Mouse (Mus musculus) retina, adult 2 months (tissue): ENCODE measurements around the gene Ift52.

ENCODE experiments used
- DNase-seq: peaks from one replicate; pipeline ENCODE4 v3.0.0-alpha.2; 2012; ENCODE audit warnings: low read depth, low spot score

Ift52 gene

GRCm38 (mm10) chr2:163074006-163074405 is 56.9 kb downstream of the Ift52 start:
- no peak for DNase-seq

DNA sequence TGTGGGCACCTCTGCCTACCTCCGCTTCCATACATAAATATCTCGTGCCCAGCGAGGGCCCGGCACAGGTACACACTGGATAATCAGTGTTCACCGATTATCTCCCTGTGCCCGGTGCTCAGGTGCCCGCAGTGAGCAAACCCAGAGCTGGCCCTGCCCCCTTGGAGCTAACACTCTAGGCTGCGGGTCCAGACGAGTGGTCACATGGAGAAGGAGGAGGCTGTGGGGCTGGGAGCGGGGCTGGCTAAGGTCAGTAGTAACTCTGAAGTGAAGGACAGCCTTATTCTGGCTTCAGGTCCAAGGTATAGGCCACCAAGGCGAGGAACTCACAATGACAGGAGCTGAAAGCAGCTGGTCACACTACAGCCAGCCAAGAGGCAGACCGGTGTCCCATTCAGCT is 57.7 kb downstream of the Ift52 start:
- no peak for DNase-seq

DNA sequence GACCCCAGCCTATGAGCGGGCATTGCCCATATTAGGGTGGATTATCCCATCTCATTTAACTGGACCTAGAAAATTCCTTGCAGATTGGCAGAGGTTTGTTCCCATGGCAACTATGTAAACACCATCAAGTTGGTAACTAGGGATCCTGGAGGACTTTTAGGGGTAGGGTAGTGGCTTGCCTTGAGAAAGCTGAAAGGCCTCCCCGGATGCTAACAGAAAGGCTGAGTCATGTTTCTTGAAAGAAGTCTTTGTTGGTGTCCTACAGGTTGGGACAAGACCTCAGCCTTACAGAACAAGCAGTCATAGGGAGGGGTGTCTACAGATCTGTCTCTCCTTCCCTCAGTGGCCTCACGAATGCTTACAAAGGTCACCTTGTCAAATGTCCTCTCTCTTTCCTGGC is 58.1 kb downstream of the Ift52 start:
- no peak for DNase-seq

DNA sequence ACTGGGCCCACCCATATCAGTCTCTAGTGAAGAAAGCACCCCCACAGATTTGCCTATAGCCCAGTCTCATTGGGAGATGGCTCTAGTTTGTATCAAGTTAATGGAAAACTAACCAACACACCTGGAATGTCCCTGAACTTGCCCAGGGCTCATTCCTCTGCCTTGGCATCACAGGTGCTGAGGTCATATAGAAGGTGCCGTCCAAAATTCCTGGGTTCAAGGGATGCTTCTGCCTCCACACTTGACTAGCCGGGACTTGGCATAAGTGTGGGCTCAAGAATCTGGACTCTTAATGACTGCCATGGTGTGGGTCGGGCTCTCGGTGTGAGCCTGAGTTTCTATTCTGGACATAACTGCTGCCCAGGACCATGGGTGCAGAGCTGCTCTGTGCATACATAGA is 61.9 kb downstream of the Ift52 start:
- no peak for DNase-seq

DNA sequence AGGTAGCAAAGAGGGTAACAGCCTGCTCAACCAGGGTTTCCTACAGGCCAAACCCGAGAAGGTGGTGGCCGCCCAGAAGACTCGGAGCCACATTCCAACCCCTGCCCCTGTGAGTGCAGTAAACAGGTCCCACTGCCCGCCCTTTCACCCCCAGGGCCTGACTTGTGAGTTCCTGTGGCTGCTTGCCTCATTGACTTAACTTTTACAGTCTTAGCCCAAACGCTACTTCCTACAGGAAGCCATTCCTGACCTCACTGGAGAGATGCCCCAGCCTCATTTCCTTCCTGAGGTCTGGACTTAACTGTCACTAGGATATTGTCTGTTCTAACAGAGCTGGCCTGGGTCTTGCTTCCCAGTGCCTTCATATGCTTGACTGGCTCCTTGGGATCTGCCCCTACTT is 65.4 kb downstream of the Ift52 start:
- DNase-seq: no peak

DNA sequence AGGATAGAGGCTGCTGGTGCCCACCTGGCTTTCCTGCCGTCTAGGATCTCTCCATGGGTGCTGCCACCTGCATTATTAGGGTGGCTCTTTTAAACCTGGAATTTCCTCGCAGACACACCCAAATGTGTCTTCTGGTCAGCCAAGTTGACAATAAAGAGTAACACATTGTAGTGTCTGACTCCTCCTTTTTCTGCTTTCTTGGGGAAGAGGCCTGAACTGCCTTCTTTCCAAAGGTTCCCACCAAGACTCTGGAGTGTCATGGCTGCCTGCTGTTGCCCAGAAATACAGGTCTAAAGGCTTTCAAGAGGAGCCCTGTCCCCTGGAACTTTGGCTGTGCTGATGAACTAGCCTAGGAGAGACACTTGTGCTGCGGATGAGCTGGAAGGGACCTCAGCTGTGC is 67.4 kb downstream of the Ift52 start:
- DNase-seq: no peak

DNA sequence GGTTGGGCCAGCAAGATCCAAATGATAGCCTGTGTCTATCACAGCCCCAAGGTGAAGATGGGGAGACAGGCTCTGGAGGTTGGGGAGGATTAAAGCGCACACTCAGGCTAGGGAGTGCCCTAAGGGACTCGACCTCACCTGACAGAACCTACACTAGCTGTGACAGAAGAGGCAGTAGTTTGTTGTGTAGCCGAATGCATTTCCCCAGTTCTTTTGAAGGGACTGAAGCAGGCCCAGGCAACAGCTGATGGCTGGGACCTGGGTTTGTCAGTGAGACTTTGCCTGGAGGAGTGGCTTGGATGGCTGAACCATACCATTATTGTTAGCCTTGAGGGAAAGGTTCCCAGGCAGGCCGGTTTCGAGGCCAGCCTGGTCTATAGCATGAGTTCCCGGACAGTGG is 67.9 kb downstream of the Ift52 start:
- no peak for DNase-seq

DNA sequence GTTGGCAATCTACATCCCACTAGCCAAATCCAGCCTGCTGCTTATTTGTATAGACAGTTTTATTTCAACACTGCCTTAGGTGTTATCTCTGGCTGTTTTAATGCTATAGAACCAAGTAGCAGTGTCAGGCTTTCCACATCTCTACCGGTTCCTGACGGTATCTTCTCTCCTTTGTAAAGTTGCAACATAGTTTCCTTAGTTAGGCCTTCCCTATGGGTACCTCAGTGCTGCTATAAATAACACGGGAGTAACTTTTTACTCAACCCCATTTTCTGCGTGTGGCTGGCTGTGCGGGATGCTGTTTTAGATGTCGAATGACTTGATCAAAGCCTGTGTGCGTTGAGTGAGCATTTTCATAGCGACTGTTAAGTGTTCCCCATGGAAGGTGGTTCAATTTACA is 69.4 kb downstream of the Ift52 start:
- no peak for DNase-seq

DNA sequence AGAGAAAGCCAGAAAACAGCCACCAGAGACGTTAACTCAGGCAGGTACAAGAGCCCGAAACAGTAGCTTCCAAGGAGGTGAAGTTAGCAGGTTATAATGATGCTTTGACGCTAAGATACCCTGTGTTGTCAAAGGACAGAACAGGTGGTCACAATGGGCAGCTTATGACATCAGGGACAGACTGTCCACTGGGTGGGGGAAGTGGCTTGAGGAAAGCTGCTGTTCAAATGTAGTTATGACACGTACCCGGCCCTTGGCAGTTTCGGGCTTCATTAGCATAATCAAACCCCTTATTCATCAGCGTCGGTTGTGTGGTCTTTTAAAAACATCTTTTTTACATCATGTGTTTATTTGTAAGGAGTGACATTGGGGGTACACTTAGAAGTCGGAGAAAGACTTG is 70.6 kb downstream of the Ift52 start, which contains the start of gene Gtsf1l:
TSS of gene Gtsf1l (minus strand) at position 128 of the 400 bp plus-strand sequence.
- no peak for DNase-seq

- DNase-seq: no peak
Observed at GRCm38 (mm10) chr2:163089475-163090123, 72.4 kb downstream of the Ift52 start.

DNA sequence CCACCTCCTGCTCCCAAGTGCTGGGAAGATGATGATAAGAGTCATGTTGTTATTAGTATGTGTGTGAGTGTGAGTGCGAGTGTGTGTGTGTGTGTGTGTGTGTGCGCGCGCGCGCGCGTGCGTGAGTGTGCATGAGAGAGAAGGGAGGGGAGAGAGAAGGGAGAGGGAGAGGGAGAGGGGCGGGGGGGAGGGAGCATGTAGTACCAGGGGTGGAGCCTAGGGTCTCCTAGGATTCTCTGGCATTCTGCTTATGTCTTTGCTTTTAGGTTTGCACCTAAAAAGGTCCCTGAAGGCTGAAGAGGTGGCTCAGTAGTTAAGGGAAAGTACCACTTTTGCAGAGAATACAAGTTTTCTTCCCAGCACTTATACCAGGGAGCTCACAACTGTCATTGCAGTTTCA is 77.8 kb downstream of the Ift52 start:
- DNase-seq: no peak
